Mouse (Mus musculus): ENCODE measurements around the gene Cyp11a1. TPM values are rescaled to one million over a fixed set of nuclear protein-coding genes. Genes with fewer than 3 reads are reported as not detected.

The Cyp11a1 gene
- total RNA-seq, 1 experiment from 2014 or later: not detected

DNA sequence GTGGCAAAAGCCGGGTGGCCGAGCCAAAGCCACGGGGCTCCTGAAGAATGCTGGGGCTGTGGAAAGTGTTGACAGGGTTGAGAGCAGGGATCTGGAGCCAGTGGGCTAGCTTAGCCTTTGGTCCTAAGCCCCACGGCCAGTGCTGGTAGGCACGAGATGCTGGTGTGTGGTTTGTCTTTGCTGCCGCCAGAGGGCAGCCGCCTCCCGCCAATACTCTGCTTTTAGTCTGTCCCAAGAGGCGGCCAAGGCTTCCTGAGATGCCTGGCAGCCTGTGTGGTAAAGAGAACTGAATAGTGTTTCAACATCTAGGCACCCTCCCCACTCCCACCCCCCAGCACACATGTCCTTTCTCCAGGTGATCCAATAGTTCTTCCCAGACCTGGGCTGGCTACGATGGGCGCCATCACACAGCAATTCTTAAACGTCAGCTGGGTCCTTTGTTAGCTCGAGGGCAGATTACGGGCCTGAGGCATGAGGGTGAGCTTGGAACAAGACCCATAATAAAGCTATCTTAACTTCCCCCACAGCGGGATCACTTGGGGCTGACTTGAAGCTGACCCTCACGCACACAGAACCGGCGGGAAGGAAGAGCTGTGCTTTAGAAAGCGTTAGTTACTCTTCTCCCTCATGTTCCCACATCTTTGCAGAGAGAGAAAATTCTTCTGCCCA, 32.4 kb downstream of the Cyp11a1 start:
- ATAC-seq (replicated peaks; ENCODE audit: low read depth, poor library complexity, severe bottlenecking): peak; percentile 84

DNA sequence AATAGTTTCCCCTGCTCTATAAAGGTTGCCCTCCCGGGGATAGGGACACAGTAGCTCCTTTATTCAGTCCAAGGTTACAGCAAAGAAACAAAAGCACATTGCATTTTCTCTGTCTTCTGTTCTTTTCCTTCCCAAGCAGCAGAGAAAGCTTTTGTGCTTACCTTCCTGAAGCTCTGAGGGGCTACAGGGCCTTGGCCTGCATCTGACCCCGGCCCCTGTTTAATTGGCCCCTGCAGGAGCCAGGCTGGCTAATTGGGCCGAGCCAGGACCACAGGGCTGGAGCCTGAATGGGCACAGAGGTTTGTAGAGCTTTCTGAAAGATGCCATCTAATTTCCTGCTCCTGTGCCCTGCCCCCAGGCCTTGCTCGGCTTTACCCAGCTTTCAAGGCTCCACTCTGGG, 34.8 kb downstream of the Cyp11a1 start:
- no peak for ATAC-seq (replicated peaks; ENCODE audit: low read depth, poor library complexity, severe bottlenecking)

DNA sequence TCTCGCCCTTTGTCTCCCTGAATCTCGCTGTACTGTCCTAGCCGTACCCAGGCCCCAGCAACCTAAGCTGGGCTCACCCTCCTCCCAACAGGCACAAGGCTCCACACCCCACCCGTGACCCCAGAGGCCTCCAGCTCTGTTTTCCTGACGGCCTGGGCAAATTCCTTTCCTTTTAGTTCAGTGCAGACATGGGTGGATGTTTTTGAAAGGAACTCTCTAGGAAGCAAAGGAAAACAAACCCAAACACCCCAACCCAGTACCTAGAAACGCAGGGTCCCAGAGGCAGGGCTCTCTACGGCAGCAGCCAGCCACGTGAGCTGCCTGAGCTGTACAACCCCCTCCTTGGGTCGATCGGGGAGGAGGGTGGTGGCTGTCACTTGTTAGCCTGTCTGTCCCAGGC, 36.2 kb downstream of the Cyp11a1 start:
- no peak for ATAC-seq (replicated peaks; ENCODE audit: low read depth, poor library complexity, severe bottlenecking)

DNA sequence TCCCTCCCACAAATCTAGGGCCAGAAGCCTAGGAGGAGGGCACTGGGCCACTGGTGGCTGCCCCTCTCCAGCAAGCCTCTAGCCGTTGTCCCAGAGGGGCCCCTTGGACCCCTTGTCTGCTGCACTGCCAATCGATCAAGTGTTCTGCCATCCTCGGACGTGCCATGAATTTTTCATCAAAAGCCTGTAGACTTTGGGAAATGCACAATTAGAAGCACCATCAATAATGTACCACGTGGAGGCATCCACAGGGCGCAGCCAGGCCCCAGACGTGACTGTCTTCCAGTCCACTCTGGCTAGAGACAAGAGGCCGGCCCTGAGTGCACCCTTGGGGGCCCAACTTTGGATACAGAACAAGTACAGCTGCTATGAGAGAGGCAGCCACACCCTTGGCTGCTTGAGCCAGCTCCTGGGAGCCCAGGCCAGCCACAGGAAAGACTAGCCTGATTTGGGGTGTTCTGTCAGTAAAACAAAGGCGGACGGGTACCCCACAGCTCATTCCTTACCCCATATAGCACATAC, 37.3 kb downstream of the Cyp11a1 start:
- no peak for ATAC-seq (replicated peaks; ENCODE audit: low read depth, poor library complexity, severe bottlenecking)

- no peak for ATAC-seq (replicated peaks; ENCODE audit: low read depth, poor library complexity, severe bottlenecking)
Measured at GRCm38 (mm10) chr9:58044828-58045227, 38.6 kb downstream of the Cyp11a1 start.

DNA sequence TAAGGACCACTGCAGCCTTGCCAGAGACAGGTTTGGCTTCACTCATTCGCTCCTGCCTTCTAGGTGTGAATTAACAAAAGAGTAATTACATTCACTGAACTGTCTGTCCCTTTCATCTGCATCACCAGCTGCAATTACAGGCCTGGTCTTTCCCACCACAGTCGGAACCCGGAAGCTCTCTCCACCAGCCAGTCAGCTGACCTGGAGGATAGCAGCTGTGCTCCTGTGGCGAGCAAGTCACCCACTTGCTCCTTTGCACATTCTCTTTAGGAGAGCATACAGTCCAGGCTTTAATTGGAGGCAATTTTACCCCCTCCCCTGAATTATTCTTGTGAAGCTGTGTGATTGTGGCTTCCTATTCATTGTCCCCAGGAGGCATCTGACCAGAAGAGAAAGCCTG, 39.4 kb downstream of the Cyp11a1 start:
- 0 out of 2 replicates have a peak, but pooled peaks have one; percentile 25 for ATAC-seq (replicated peaks; ENCODE audit: low read depth, poor library complexity, severe bottlenecking)

- no peak for ATAC-seq (replicated peaks; ENCODE audit: low read depth, poor library complexity, severe bottlenecking)
Measured at GRCm38 (mm10) chr9:58047061-58047460, 40.9 kb downstream of the Cyp11a1 start.

- ATAC-seq (replicated peaks; ENCODE audit: low read depth, poor library complexity, severe bottlenecking): no peak
Measured at GRCm38 (mm10) chr9:58048621-58049020, 42.4 kb downstream of the Cyp11a1 start.

DNA sequence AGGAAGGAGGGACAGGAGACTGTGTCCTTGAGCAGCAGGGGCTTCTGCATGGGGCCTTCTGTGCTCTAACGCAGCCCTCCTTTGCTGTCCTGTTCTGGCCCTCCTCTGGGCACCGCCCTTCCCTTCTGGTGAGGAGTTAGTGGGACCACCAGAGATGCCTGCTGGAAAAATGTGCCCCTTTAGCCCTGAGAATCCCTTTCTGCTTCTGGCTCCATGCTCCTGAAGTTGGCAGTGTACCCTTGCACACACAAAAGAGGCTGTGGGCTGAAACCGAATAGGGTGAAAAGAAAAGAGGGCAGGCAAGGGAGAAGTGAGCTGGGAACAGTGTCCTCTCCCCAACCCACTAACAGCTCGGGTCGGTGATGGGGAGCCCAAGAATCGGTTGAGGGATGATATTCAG, 43.0 kb downstream of the Cyp11a1 start:
- ATAC-seq (replicated peaks; ENCODE audit: low read depth, poor library complexity, severe bottlenecking): no peak

GRCm38 (mm10) chr9:58049861-58050260, 43.6 kb downstream of the Cyp11a1 start:
- ATAC-seq (replicated peaks; ENCODE audit: low read depth, poor library complexity, severe bottlenecking): no peak

GRCm38 (mm10) chr9:58051937-58052336, 45.7 kb downstream of the Cyp11a1 start:
- no peak for ATAC-seq (replicated peaks; ENCODE audit: low read depth, poor library complexity, severe bottlenecking)

GRCm38 (mm10) chr9:58053102-58053501, 46.9 kb downstream of the Cyp11a1 start:
- ATAC-seq (replicated peaks; ENCODE audit: low read depth, poor library complexity, severe bottlenecking): peak; percentile 87

DNA sequence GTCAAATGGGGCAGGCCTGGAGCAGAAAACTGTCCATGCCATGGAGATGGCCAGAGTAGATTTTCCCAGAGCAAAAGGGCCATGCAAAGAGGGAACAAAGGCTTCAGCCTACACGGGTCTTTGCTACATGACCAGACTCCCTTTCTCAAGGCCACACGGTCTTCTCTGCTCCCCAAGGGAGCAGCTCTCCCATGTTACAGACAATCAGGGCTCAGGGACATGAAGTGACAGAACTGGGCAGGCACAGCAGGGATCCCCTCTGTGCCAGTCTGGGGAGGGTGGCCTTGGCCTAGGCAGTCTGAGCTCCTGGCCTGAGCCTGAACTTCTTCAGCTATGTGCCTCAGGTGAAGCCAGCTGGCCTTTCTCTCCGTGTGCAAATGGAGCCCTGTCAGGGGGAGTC, 47.3 kb downstream of the Cyp11a1 start:
- ATAC-seq (replicated peaks; ENCODE audit: low read depth, poor library complexity, severe bottlenecking): no peak

- no peak for ATAC-seq (replicated peaks; ENCODE audit: low read depth, poor library complexity, severe bottlenecking)
Measured at GRCm38 (mm10) chr9:58054032-58054431, 47.8 kb downstream of the Cyp11a1 start.

GRCm38 (mm10) chr9:58055666-58056065, 49.5 kb downstream of the Cyp11a1 start:
- no peak for ATAC-seq (replicated peaks; ENCODE audit: low read depth, poor library complexity, severe bottlenecking)

DNA sequence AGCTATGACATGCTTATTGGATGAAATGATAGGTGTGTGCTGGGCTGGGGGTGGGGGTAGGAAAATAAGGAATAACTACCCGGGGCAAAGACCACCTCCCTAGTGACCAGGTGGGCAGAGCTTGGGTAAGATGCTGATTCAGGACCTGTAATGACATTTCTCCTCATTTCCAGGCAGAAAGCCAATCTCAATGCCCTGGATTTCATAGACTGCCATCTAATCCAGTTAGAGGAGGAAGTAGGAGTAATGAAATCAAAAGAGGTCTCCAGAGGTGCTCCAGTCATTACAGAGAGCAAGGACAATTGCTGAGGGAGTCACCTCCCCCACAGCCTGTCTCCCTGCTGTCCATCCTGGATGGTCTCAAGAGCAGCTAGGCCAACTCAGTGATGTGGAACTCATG, 53.7 kb downstream of the Cyp11a1 start:
- ATAC-seq (replicated peaks; ENCODE audit: low read depth, poor library complexity, severe bottlenecking): no peak

DNA sequence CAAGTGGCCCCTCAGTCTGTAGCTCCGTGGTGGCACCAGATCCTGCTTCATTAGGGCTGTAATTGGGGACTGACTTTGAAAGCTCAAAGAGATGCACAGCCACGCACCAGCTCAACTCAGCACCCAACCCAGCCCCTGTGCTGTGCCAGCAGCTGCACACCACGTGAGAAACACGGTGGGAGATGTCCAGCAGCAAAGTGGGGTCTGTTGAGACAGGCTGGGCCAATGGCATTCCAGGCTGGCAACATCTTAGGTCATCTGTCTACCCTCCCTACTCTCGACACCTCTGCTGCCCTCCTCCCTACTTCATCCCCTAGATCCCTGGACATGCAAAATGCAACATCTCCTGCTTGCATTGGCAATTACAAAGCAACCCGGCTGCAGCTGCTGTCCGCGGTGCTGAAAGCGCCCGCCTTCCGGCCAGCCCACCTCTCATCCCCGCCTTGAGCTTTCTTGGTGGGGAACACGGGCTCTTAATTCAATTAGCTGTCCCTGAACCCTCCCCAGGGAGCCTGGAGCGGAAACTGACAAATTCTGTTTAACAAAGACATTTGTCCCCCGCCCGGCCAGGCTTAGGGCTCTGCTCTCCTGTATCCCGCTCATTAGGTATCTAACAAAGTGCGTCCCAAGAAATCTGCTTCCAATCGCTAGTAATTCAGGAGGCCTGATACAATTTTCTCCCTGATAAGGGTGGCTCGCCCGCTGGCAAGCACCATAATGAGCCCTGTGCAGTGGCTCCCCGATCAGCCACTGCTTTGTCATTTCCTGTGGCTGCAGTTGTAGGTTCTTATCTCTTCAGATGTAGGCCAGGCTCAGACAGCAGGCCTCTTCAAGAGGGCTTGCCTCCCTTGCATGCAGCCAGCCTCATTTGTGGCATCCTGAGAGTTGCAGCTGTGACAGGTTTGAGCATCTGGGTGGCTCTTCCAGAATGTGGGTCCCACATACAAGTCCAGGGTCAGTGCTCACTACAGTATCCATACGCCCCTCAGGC, 54.8 kb downstream of the Cyp11a1 start:
- peak; percentile 70 for ATAC-seq (replicated peaks; ENCODE audit: low read depth, poor library complexity, severe bottlenecking)

- ATAC-seq (replicated peaks; ENCODE audit: low read depth, poor library complexity, severe bottlenecking): no peak
Measured at GRCm38 (mm10) chr9:58063531-58063930, 57.3 kb downstream of the Cyp11a1 start, which contains the start of gene Stra6. TSS of gene Stra6 (plus strand) at chr9:58063788.

DNA sequence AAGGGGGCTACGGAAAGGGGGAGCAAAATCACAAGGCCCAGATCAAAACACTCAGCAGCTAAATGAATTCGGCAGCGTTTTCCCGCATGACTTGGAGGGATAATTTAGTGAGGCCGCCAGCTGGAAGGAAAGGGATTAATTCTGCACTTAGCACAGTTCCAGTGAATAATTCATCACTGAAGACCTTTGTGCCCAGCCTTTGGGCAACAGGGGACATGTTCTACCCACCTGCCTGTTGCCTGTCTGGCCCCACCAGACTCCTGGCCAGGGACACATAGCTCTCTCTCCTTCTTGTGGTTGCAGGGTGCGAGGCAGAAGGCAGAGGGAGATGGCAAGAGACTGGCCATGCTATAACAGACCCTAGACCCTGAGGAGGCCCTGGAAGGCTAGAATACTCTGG, 59.3 kb downstream of the Cyp11a1 start:
- ATAC-seq (replicated peaks; ENCODE audit: low read depth, poor library complexity, severe bottlenecking): no peak

DNA sequence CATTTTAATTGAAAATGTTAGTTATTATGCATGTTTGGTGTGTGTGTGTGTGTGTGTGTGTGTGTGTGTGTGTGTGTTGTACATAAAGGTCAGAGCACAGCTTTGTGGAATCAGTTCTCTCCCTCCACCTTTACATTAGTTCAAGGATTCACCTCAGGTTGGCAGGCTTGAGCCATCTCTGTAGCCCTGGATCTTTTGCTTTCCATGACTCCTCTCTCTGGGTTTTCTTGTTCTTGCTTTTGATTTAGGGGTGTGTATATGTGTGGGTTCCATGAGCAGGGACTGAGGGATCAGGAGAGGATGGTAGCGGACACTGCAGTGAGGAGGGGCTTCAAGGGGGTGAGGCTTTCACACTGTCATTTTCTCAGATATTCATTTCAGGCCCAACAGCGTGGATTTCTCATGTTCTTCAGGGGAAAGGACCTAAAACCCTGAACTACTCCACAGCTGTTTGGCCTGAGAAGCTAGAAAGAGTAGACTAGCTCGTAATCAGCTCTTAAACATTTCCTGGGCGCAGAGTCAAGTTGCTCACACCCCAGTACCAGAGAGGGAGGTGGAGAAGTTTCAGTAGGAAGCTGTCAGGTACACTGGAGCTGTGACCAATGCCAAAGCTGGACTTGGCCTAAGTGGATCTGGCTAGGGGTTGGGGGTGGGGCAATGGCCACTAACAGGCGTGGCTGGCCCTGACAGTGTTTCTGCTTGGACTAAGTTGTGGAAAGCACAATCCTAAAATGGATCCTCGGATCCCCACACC, 59.9 kb downstream of the Cyp11a1 start:
- no peak for ATAC-seq (replicated peaks; ENCODE audit: low read depth, poor library complexity, severe bottlenecking)
